Mouse (Mus musculus) forebrain, embryonic 15.5 days (tissue): ENCODE results near the gene Gucy1b1. TPM values are rescaled to one million over a fixed set of nuclear protein-coding genes. Genes with fewer than 3 reads are reported as not detected.

Experiments
- ATAC-seq: fragments of 200-750 bp; cut with Nextera tagmentation; replicated peaks from 2 replicates; pipeline ENCODE4 v1.8.0; 2017; ENCODE audit warnings: mild to moderate bottlenecking, moderate TSS enrichment, moderate library complexity
- H3K27ac ChIP-seq: fragments of 300-500 bp; sonication (generic); replicated peaks from 2 replicates; pipeline ENCODE4 v1.5.1; 2015; ENCODE audit warnings: mild to moderate bottlenecking, inconsistent platforms
- H3K27me3 ChIP-seq: fragments of 300-500 bp; sonication (generic); 2 replicates; pipeline ENCODE4 v1.6.1; 2015; ENCODE audit warnings: inconsistent platforms
- H3K36me3 ChIP-seq: fragments of 300-500 bp; sonication (generic); 2 replicates; pipeline ENCODE4 v1.6.1; 2015; ENCODE audit warnings: mild to moderate bottlenecking, inconsistent platforms
- H3K4me1 ChIP-seq: fragments of 300-500 bp; sonication (generic); 2 replicates; pipeline ENCODE4 v1.6.1; 2015; ENCODE audit warnings: inconsistent platforms
- H3K4me2 ChIP-seq: fragments of 300-500 bp; sonication (generic); replicated peaks from 2 replicates; pipeline ENCODE4 v1.6.1; 2015; ENCODE audit warnings: mild to moderate bottlenecking, inconsistent platforms
- H3K4me3 ChIP-seq: fragments of 300-500 bp; sonication (generic); 2 replicates; pipeline ENCODE4 v1.5.1; 2015; ENCODE audit warnings: mild to moderate bottlenecking, inconsistent platforms
- H3K9ac ChIP-seq: fragments of 300-500 bp; sonication (generic); replicated peaks from 2 replicates; pipeline ENCODE4 v1.6.1; 2015; ENCODE audit warnings: mild to moderate bottlenecking, inconsistent platforms
- H3K9me3 ChIP-seq: fragments of 300-500 bp; sonication (generic); 2 replicates; pipeline ENCODE4 v1.6.1; 2016; ENCODE audit warnings: inconsistent platforms
- WGBS: fragments of 180-500 bp; shearing (Covaris S2); methylation state at CpG from one replicate; pipeline ENCODE4 v1.1.7; 2015; ENCODE audit warnings: mixed read lengths; 5-methylcytosine and 5-hydroxymethylcytosine counted together
- polyA plus RNA-seq: library from polyadenylated mRNA; unstranded; fragments of >200 nt; fragmentation: Nextera tagmentation; extraction: Ambion mirVana; gene quantifications from 2 replicates; pipeline ENCODE4 v1.2.1, GENCODE M21; 2015

Gucy1b1 gene
- polyA plus RNA-seq, 1 experiment from 2014 or later, result 60.4 TPM

GRCm38 (mm10) chr3:82029229-82029628 is 45.3 kb downstream of the Gucy1b1 start:
- Histone ChIP-seq H3K4me3 (no peak overlapping the region), H3K4me2 (no peak overlapping the region), H3K9ac (no peak overlapping the region), H3K4me1 (no peaks in the 10 kb centered on the region), H3K36me3 (peaks cover 3% of the 10 kb centered on the region; the same call in 1 of the 2 replicates), H3K9me3 (no peaks in the 10 kb centered on the region), H3K27ac (no peak overlapping the region), H3K27me3 (no peaks in the 10 kb centered on the region)
- peak; percentile 90 for ATAC-seq
- WGBS, result 1% methylated on average over 3 of the region's 3 CpGs

- Histone ChIP-seq H3K9me3 (no peaks in the 10 kb centered on the region), H3K9ac (no peak overlapping the region), H3K4me2 (no peak overlapping the region), H3K27ac (no peak overlapping the region), H3K4me3 (no peak overlapping the region), H3K36me3 (no peaks in the 10 kb centered on the region), H3K4me1 (no peaks in the 10 kb centered on the region), H3K27me3 (no peaks in the 10 kb centered on the region)
- no peak for ATAC-seq
- 67% methylated on average over 1 of the region's 1 CpGs for WGBS
Measured at GRCm38 (mm10) chr3:82027286-82027685, 47.2 kb downstream of the Gucy1b1 start.

GRCm38 (mm10) chr3:82023065-82023464 is 51.4 kb downstream of the Gucy1b1 start:
- no peak overlapping the region for H3K4me2 ChIP-seq
- no peak for ATAC-seq
- 80% methylated on average over 3 of the region's 3 CpGs for WGBS
- no peaks in the 10 kb centered on the region for H3K9me3 ChIP-seq
- H3K36me3 ChIP-seq, result no peaks in the 10 kb centered on the region
- no peak overlapping the region for H3K4me3 ChIP-seq
- no peaks in the 10 kb centered on the region for H3K4me1 ChIP-seq
- no peak overlapping the region for H3K27ac ChIP-seq
- no peaks in the 10 kb centered on the region for H3K27me3 ChIP-seq
- H3K9ac ChIP-seq, result no peak overlapping the region

GRCm38 (mm10) chr3:82022421-82022920 is 52.0 kb downstream of the Gucy1b1 start:
- Histone ChIP-seq H3K9me3 (no peaks in the 10 kb centered on the region), H3K27ac (no peak overlapping the region), H3K4me1 (no peaks in the 10 kb centered on the region), H3K4me2 (no peak overlapping the region), H3K9ac (no peak overlapping the region), H3K4me3 (no peak overlapping the region), H3K36me3 (no peaks in the 10 kb centered on the region), H3K27me3 (no peaks in the 10 kb centered on the region)
- no peak for ATAC-seq
- WGBS, result 92% methylated on average over 8 of the region's 8 CpGs

GRCm38 (mm10) chr3:82014148-82014703 is 60.3 kb downstream of the Gucy1b1 start:
- H3K4me3 ChIP-seq, result no peak overlapping the region
- 14% methylated on average over 7 of the region's 7 CpGs for WGBS
- H3K27me3 ChIP-seq, result no peaks in the 10 kb centered on the region
- no peak overlapping the region for H3K9ac ChIP-seq
- no peaks in the 10 kb centered on the region for H3K36me3 ChIP-seq
- no peak overlapping the region for H3K4me2 ChIP-seq
- H3K4me1 ChIP-seq, result peaks cover 4% of the 10 kb centered on the region
- ATAC-seq, result 0 out of 2 replicates have a peak, but pooled peaks have one; percentile 73
- no peak overlapping the region for H3K27ac ChIP-seq
- H3K9me3 ChIP-seq, result no peaks in the 10 kb centered on the region

- H3K27ac ChIP-seq, result no peak overlapping the region
- no peak for ATAC-seq
- 95% methylated on average over 1 of the region's 1 CpGs for WGBS
Measured at GRCm38 (mm10) chr3:82007002-82007401, 67.5 kb downstream of the Gucy1b1 start.

GRCm38 (mm10) chr3:81995988-81996387 is 78.5 kb downstream of the Gucy1b1 start:
- H3K36me3 ChIP-seq, result no peaks in the 10 kb centered on the region
- no peaks in the 10 kb centered on the region for H3K27me3 ChIP-seq
- no peak overlapping the region for H3K4me3 ChIP-seq
- no peak overlapping the region for H3K27ac ChIP-seq
- H3K9me3 ChIP-seq, result no peaks in the 10 kb centered on the region
- no peak overlapping the region for H3K4me2 ChIP-seq
- 0 out of 2 replicates have a peak, but pooled peaks cover 2% of the 10 kb centered on the region for H3K4me1 ChIP-seq
- ATAC-seq, result peak; percentile 68; the same call in 1 of the 2 replicates
- H3K9ac ChIP-seq, result no peak overlapping the region
- 0% methylated on average over 1 of the region's 1 CpGs for WGBS

More at GRCm38 (mm10) chr3:82007002-82007401, 67.5 kb downstream of the Gucy1b1 start:
- H3K4me1 ChIP-seq, result no peaks in the 10 kb centered on the region
- no peaks in the 10 kb centered on the region for H3K27me3 ChIP-seq
- H3K9me3 ChIP-seq, result no peaks in the 10 kb centered on the region
- H3K9ac ChIP-seq, result no peak overlapping the region
- H3K36me3 ChIP-seq, result no peaks in the 10 kb centered on the region
- no peak overlapping the region for H3K4me3 ChIP-seq
- H3K4me2 ChIP-seq, result no peak overlapping the region

GRCm38 (mm10) chr3:81995371-81995770 is 79.1 kb downstream of the Gucy1b1 start:
- H3K4me3 ChIP-seq, result no peak overlapping the region
- 38% methylated on average over 4 of the region's 4 CpGs for WGBS
- H3K27ac ChIP-seq, result no peak overlapping the region
- no peak overlapping the region for H3K4me2 ChIP-seq
- 0 out of 2 replicates have a peak, but pooled peaks cover 2% of the 10 kb centered on the region for H3K4me1 ChIP-seq
- no peak overlapping the region for H3K9ac ChIP-seq
- no peaks in the 10 kb centered on the region for H3K27me3 ChIP-seq
- no peaks in the 10 kb centered on the region for H3K36me3 ChIP-seq
- peak; percentile 29; the same call in 1 of the 2 replicates for ATAC-seq
- no peaks in the 10 kb centered on the region for H3K9me3 ChIP-seq

GRCm38 (mm10) chr3:81990531-81990930 is 84.0 kb downstream of the Gucy1b1 start:
- WGBS, result 65% methylated on average over 3 of the region's 3 CpGs
- no peaks in the 10 kb centered on the region for H3K9me3 ChIP-seq

GRCm38 (mm10) chr3:81989692-81990141 is 84.8 kb downstream of the Gucy1b1 start:
- Histone ChIP-seq H3K27ac (no peak overlapping the region), H3K36me3 (no peaks in the 10 kb centered on the region), H3K4me3 (no peak overlapping the region), H3K4me2 (no peak overlapping the region), H3K9ac (no peak overlapping the region), H3K9me3 (no peaks in the 10 kb centered on the region), H3K4me1 (no peaks in the 10 kb centered on the region), H3K27me3 (no peaks in the 10 kb centered on the region)
- 56% methylated on average over 2 of the region's 2 CpGs for whole genome bisulfite sequencing
- no peak for ATAC-seq

More at GRCm38 (mm10) chr3:81990531-81990930, 84.0 kb downstream of the Gucy1b1 start:
- Histone ChIP-seq H3K27ac (no peak overlapping the region), H3K4me2 (no peak overlapping the region), H3K9ac (no peak overlapping the region), H3K4me1 (no peaks in the 10 kb centered on the region), H3K36me3 (no peaks in the 10 kb centered on the region), H3K4me3 (no peak overlapping the region), H3K27me3 (no peaks in the 10 kb centered on the region)
- no peak for ATAC-seq

GRCm38 (mm10) chr3:81987628-81988027 is 86.9 kb downstream of the Gucy1b1 start:
- H3K4me3 ChIP-seq, result no peak overlapping the region
- 91% methylated on average over 3 of the region's 3 CpGs for WGBS

GRCm38 (mm10) chr3:81986103-81986502 is 88.4 kb downstream of the Gucy1b1 start:
- no peak overlapping the region for H3K27ac ChIP-seq
- H3K4me1 ChIP-seq, result no peaks in the 10 kb centered on the region
- H3K4me2 ChIP-seq, result no peak overlapping the region
- no peaks in the 10 kb centered on the region for H3K27me3 ChIP-seq
- ATAC-seq, result no peak
- no peak overlapping the region for H3K4me3 ChIP-seq
- WGBS, result 96% methylated on average over 2 of the region's 2 CpGs
- H3K36me3 ChIP-seq, result no peaks in the 10 kb centered on the region
- H3K9me3 ChIP-seq, result no peaks in the 10 kb centered on the region
- H3K9ac ChIP-seq, result no peak overlapping the region

More at GRCm38 (mm10) chr3:81987628-81988027, 86.9 kb downstream of the Gucy1b1 start:
- no peak overlapping the region for H3K4me2 ChIP-seq
- no peaks in the 10 kb centered on the region for H3K9me3 ChIP-seq
- no peak overlapping the region for H3K27ac ChIP-seq
- ATAC-seq, result no peak
- no peaks in the 10 kb centered on the region for H3K36me3 ChIP-seq
- no peak overlapping the region for H3K9ac ChIP-seq
- no peaks in the 10 kb centered on the region for H3K4me1 ChIP-seq
- no peaks in the 10 kb centered on the region for H3K27me3 ChIP-seq

- H3K9ac ChIP-seq, result no peak overlapping the region
- H3K36me3 ChIP-seq, result no peaks in the 10 kb centered on the region
- WGBS, result 40% methylated on average over 1 of the region's 1 CpGs
- no peaks in the 10 kb centered on the region for H3K4me1 ChIP-seq
- H3K9me3 ChIP-seq, result no peaks in the 10 kb centered on the region
- no peaks in the 10 kb centered on the region for H3K27me3 ChIP-seq
- no peak overlapping the region for H3K4me2 ChIP-seq
- H3K4me3 ChIP-seq, result no peak overlapping the region
- H3K27ac ChIP-seq, result no peak overlapping the region
- no peak for ATAC-seq
Measured at GRCm38 (mm10) chr3:81985100-81985499, 89.4 kb downstream of the Gucy1b1 start.
